Mouse (Mus musculus) cerebellum, adult 2 months (tissue): ENCODE data around the gene Cabin1.

ENCODE experiments used
- CTCF ChIP-seq: fragments of 200-500 bp; IDR thresholded peaks from 2 replicates; pipeline ENCODE4 v1.5.1; 2011; ENCODE audit warnings: low read depth, mild to moderate bottlenecking, control low read depth, low read length, moderate library complexity, borderline replicate concordance; ENCODE audit not compliant: insufficient read depth
- POLR2A ChIP-seq: fragments of 200-500 bp; IDR thresholded peaks from 2 replicates; pipeline ENCODE4 v1.6.1; 2011; ENCODE audit warnings: low read length, control low read depth, borderline replicate concordance; ENCODE audit not compliant: insufficient read depth

- TF ChIP-seq POLR2A = no peak
- no peak for TF ChIP-seq CTCF
These were observed 30.7 kb upstream of the Cabin1 start for GRCm38 (mm10) chr10:75794880-75795279.
